Mouse (Mus musculus) heart, adult 2 months (tissue): ENCODE data around the gene 4833423E24Rik. TPM values are rescaled to one million over a fixed set of nuclear protein-coding genes. Genes with fewer than 3 reads are reported as not detected.
A peak's percentile ranks its signal among the peaks of the same experiment; 100 is the strongest.

ENCODE experiments used
- DNase-seq, 2 experiments: peaks; one replicate each; pipeline ENCODE4 v3.0.0; 2021
- H3K27ac ChIP-seq: fragments of 200-600 bp; 2 replicates; pipeline ENCODE4 v1.8.1; 2022
- H3K27me3 ChIP-seq: fragments of 200-500 bp; 2 replicates; pipeline ENCODE4 v1.6.1; 2012; ENCODE audit warnings: mild to moderate bottlenecking, low read length, inconsistent platforms, mixed read lengths; ENCODE audit not compliant: control insufficient read depth, insufficient read depth
- H3K36me3 ChIP-seq: fragments of 200-500 bp; 2 replicates; pipeline ENCODE4 v1.6.1; 2012; ENCODE audit warnings: low read length, inconsistent platforms; ENCODE audit not compliant: control insufficient read depth, insufficient read depth
- H3K4me1 ChIP-seq: fragments of 200-500 bp; 2 replicates; pipeline ENCODE4 v1.6.1; 2011; ENCODE audit warnings: low read length; ENCODE audit not compliant: control insufficient read depth, insufficient read depth
- H3K4me3 ChIP-seq: fragments of 200-600 bp; 2 replicates; pipeline ENCODE4 v1.8.1; 2022
- H3K79me2 ChIP-seq: fragments of 200-500 bp; replicated peaks from 2 replicates; pipeline ENCODE4 v1.6.1; 2012; ENCODE audit warnings: mild to moderate bottlenecking, inconsistent platforms, low read length, moderate library complexity, mixed read lengths; ENCODE audit not compliant: control insufficient read depth, insufficient read depth
- H3K9ac ChIP-seq: fragments of 200-500 bp; 2 replicates; pipeline ENCODE4 v1.6.1; 2012; ENCODE audit warnings: low read depth, mild to moderate bottlenecking, control low read depth, inconsistent platforms, low read length, mixed read lengths
- CTCF ChIP-seq: fragments of 200-600 bp; IDR thresholded peaks from 2 replicates; pipeline ENCODE4 v1.8.1; 2022; ENCODE audit warnings: antibody characterized with exemption, mild to moderate bottlenecking, moderate library complexity
- EP300 ChIP-seq: fragments of 200-500 bp; IDR thresholded peaks from 2 replicates; pipeline ENCODE4 v1.6.1; 2011; ENCODE audit warnings: low read depth, low read length, control low read depth; ENCODE audit not compliant: insufficient read depth
- POLR2A ChIP-seq: fragments of 200-500 bp; IDR thresholded peaks from 2 replicates; pipeline ENCODE4 v1.6.1; 2011; ENCODE audit warnings: mild to moderate bottlenecking, low read depth, low read length, control low read depth; ENCODE audit not compliant: insufficient read depth
- WGBS: fragments of 180-500 bp; shearing (Covaris S2); methylation state at CpG from one replicate; pipeline ENCODE4 v1.1.7; 2018; 5-methylcytosine and 5-hydroxymethylcytosine counted together
- intact Hi-C: fragments of 180-260 bp; cut with DNase I; formaldehyde crosslinking; loops from one replicate; pipeline ENCODE4 v1.15.1; 2025
- polyA plus RNA-seq: library from polyadenylated mRNA; depleted of rRNA; stranded (reverse); fragments of >200 nt; gene quantifications from 2 replicates; pipeline ENCODE4 v1.2.3, GENCODE M21; 2012
- total RNA-seq, 2 experiments: library from RNA; stranded (reverse); gene quantifications; 2 replicates each; pipeline ENCODE4 v1.2.3; 2021

4833423E24Rik gene
- total and polyA plus RNA-seq, 3 experiments, result 0.12 TPM; not detected in 2

- H3K4me3 ChIP-seq, result no peak overlapping the region
- H3K27me3 ChIP-seq, result no peaks in the 10 kb centered on the region
- TF ChIP-seq EP300, result no peak
- TF ChIP-seq CTCF, result no peak
- TF ChIP-seq POLR2A, result no peak
- H3K9ac ChIP-seq, result no peak overlapping the region
- no peaks in the 10 kb centered on the region for H3K79me2 ChIP-seq
- no peaks in the 10 kb centered on the region for H3K36me3 ChIP-seq
- H3K4me1 ChIP-seq, result no peaks in the 10 kb centered on the region; the same call in 1 of the 2 replicates
- DNase-seq, result no peak
- 86% methylated on average over 2 of the region's 2 CpGs for WGBS
- intact Hi-C loops, result loop anchor here (10.0 kb wide), 1 partner anchor 238 kb away; no protein-coding TSS in a partner anchor
- no peak overlapping the region for H3K27ac ChIP-seq
Measured at GRCm38 (mm10) chr2:85522859-85523489, 4.2 kb upstream of the 4833423E24Rik start.

- Histone ChIP-seq H3K27me3 (no peaks in the 10 kb centered on the region), H3K9ac (no peak overlapping the region), H3K4me3 (no peak overlapping the region), H3K79me2 (no peaks in the 10 kb centered on the region), H3K27ac (no peak overlapping the region), H3K36me3 (no peaks in the 10 kb centered on the region), H3K4me1 (no peaks in the 10 kb centered on the region)
- TF ChIP-seq EP300, result no peak
- no peak for TF ChIP-seq CTCF
- TF ChIP-seq POLR2A, result no peak
- 81% methylated on average over 10 of the region's 10 CpGs for WGBS
- no peak for DNase-seq
- intact Hi-C loops, result no loop called here
Measured at GRCm38 (mm10) chr2:85518292-85518691, 532 bp downstream of the 4833423E24Rik start.

GRCm38 (mm10) chr2:85510376-85510775, 8.4 kb downstream of the 4833423E24Rik start:
- 81% methylated on average over 3 of the region's 3 CpGs for WGBS
- H3K27me3 ChIP-seq, result no peaks in the 10 kb centered on the region
- no peak for TF ChIP-seq POLR2A
- H3K4me1 ChIP-seq, result no peaks in the 10 kb centered on the region
- intact Hi-C loops, result no loop called here
- DNase-seq, result no peak
- no peak overlapping the region for H3K27ac ChIP-seq
- H3K79me2 ChIP-seq, result no peaks in the 10 kb centered on the region
- H3K9ac ChIP-seq, result no peak overlapping the region
- H3K4me3 ChIP-seq, result no peak overlapping the region
- H3K36me3 ChIP-seq, result no peaks in the 10 kb centered on the region

GRCm38 (mm10) chr2:85490396-85490795, 28.4 kb downstream of the 4833423E24Rik start:
- H3K4me3 ChIP-seq, result no peak overlapping the region
- H3K79me2 ChIP-seq, result no peaks in the 10 kb centered on the region
- no peaks in the 10 kb centered on the region for H3K4me1 ChIP-seq
- no peaks in the 10 kb centered on the region for H3K36me3 ChIP-seq
- no peaks in the 10 kb centered on the region for H3K27me3 ChIP-seq
- no peak overlapping the region for H3K9ac ChIP-seq
- 63% methylated on average over 5 of the region's 5 CpGs for WGBS
- intact Hi-C loops, result no loop called here
- no peak overlapping the region for H3K27ac ChIP-seq
- no peak for DNase-seq
- TF ChIP-seq POLR2A (no peak), CTCF (no peak), EP300 (no peak)

GRCm38 (mm10) chr2:85466801-85467325, 52.0 kb downstream of the 4833423E24Rik start:
- Histone ChIP-seq H3K79me2 (no peaks in the 10 kb centered on the region), H3K36me3 (no peaks in the 10 kb centered on the region), H3K4me3 (no peak overlapping the region), H3K27ac (no peak overlapping the region), H3K4me1 (peaks cover 1% of the 10 kb centered on the region; the same call in 1 of the 2 replicates), H3K27me3 (no peaks in the 10 kb centered on the region), H3K9ac (no peak overlapping the region)
- WGBS, result 39% methylated on average over 3 of the region's 3 CpGs
- peak in 1 of 2 experiments; percentile 6 for DNase-seq
- TF ChIP-seq EP300, result no peak
- intact Hi-C loops, result no loop called here

GRCm38 (mm10) chr2:85443539-85443938, 75.3 kb downstream of the 4833423E24Rik start, which contains the start of gene Olfr995:
Gene Olfr995, minus strand, starts transcription at chr2:85443639.
- 38% methylated on average over 1 of the region's 1 CpGs for WGBS
- Histone ChIP-seq H3K4me3 (no peak within 1 kb of the TSS), H3K27ac (no peak within 1 kb of the TSS), H3K4me1 (no peaks in the 10 kb centered on the region), H3K79me2 (no peaks in the 10 kb centered on the region), H3K27me3 (no peaks in the 10 kb centered on the region), H3K36me3 (no peaks in the 10 kb centered on the region), H3K9ac (no peak within 1 kb of the TSS)
- TF ChIP-seq POLR2A (no peak), CTCF (no peak), EP300 (no peak)
- DNase-seq, result no peak
- intact Hi-C loops, result no loop called here
